Mouse (Mus musculus) activated CD4-positive, CD25-positive, alpha-beta regulatory T cell (primary cell): ENCODE results near the gene Apbb1. TPM values are rescaled to one million over a fixed set of nuclear protein-coding genes. Genes with fewer than 3 reads are reported as not detected.

Experiments
- polyA plus RNA-seq, 2 experiments: library from polyadenylated mRNA; unstranded; fragments of 100-300 nt; shearing (Covaris generic); gene quantifications; one replicate each; pipeline ENCODE4 v1.2.1; 2017

Apbb1 gene
- polyA plus RNA-seq, result 1 to 10 TPM; 1.8 to 10.0 TPM

DNA sequence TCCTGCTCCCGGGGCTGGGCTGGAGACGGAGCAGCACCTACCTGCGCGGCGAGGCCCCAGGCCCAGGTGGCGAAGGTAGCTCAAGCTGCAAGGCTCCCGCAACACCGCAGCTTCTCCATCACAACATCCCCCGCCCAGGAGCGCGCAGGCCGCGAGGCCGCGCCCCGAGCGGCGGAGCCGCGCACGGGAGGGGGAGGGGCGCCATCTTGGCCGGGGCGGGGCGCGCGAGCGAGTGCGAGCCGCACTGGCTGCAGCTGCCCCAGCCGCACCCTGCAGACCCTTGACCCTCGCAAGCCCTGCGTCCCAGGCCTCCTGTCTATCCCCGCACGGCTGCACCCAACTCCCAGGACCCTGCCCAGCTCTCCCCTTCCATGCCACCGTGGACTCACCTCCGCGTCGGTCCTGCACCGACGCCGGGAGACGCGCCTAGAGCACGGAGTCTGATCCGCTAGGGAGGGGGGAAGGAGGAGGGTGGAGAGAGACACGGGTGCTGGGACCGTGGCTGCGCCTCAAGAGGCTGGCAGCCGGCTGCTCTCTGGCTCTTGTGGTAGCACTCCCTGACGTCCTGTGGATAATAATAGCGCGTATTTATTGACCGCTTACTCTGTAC, at the start of gene Apbb1:
TSS of gene Apbb1 (minus strand) at position 560 of the 610 bp plus-strand sequence.

DNA sequence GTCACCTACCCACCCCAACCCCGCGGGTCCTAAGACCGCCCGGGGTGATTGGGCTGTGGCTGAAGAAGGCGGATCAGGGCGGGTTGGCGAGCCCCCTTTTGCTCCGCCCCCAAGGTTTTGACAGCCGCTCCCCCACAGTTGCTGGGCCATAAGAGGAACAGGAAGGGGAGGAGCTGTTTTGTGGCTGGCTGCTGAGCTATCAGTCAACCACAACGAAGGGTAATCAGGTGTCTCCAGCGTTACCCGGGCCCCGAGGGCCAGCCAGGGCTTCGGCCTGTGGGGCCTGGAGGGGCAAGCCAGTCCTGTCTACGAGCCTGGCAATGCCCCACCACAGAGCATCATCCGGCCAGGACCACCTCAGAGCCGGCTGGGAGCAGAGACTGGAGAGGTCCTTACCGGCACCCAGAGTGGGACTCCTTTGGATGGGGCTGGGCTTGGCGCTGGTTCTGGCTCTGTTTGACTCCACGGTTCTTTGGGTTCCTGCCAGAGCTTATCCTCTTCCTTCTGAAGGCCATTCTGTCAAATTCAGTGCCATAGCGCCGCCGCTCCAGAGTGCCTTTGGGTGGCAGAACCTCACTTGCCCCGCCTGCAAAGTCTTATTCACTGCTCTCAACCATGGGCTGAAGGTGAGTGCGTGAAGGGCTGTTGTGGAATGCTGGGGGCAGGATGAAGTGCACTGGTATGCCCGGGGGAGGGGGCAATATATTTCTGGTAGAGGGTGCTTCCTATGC, 27.1 kb downstream of the Apbb1 start, which contains the start of gene Smpd1:
TSS of gene Smpd1 (plus strand) at position 149 of the 731 bp plus-strand sequence.

Other genes starting within 250 kb of the Apbb1 start
- gene Olfr690, start 247.5 kb downstream of the Apbb1 start, polyA plus RNA-seq, result under 1 TPM in 1 of 2 experiments, not detected in 1; 0.09 TPM
- gene Olfr691, start 239.4 kb downstream of the Apbb1 start, polyA plus RNA-seq, result not detected
- gene Olfr692, start 213.4 kb downstream of the Apbb1 start, polyA plus RNA-seq, result not detected
- not detected for gene Gm5901, start 206.6 kb downstream of the Apbb1 start, polyA plus RNA-seq
- gene Fam160a2, start 181.6 kb downstream of the Apbb1 start, polyA plus RNA-seq, result 10 to 100 TPM; 18.2 to 23.4 TPM
- not detected for gene Cnga4, start 177.1 kb downstream of the Apbb1 start, polyA plus RNA-seq
- not detected for gene Cckbr, start 155.9 kb downstream of the Apbb1 start, polyA plus RNA-seq
- gene Cavin3, start 99.4 kb downstream of the Apbb1 start, polyA plus RNA-seq, result under 1 TPM in 1 of 2 experiments, not detected in 1; 0.31 TPM
- gene Smpd1, start 27.3 kb downstream of the Apbb1 start, polyA plus RNA-seq, result 10 to 100 TPM; 31.7 to 63.8 TPM
- gene Hpx, start 18.5 kb upstream of the Apbb1 start, polyA plus RNA-seq, result under 1 TPM; 0.21 to 0.29 TPM
- gene Trim3, start 51.9 kb upstream of the Apbb1 start, polyA plus RNA-seq, result 1 to 10 TPM; 6.8 to 8.5 TPM
- 100 to 1,000 TPM; 220 to 263 TPM for gene Timm10b, start 58.4 kb upstream of the Apbb1 start, polyA plus RNA-seq
- gene Arfip2, start 58.8 kb upstream of the Apbb1 start, polyA plus RNA-seq, result 10 to 100 TPM; 19.6 to 26.2 TPM
- gene Gm45799, start 58.9 kb upstream of the Apbb1 start, polyA plus RNA-seq, result 10 to 100 TPM; 10.1 to 13.8 TPM
- gene Dnhd1, start 69.2 kb upstream of the Apbb1 start, polyA plus RNA-seq, result 1 to 10 TPM; 1.4 to 1.7 TPM
- gene Ilk, start 154.9 kb upstream of the Apbb1 start, polyA plus RNA-seq, result 100 to 1,000 TPM; 196 to 202 TPM
- 10 to 100 TPM; 30.5 to 34.8 TPM for gene Rrp8, start 155.7 kb upstream of the Apbb1 start, polyA plus RNA-seq
- 100 to 1,000 TPM; 367 to 382 TPM for gene Taf10, start 162.7 kb upstream of the Apbb1 start, polyA plus RNA-seq
- gene Tpp1, start 170.6 kb upstream of the Apbb1 start, polyA plus RNA-seq, result 100 to 1,000 TPM; 102 to 109 TPM
- gene Dchs1, start 206.0 kb upstream of the Apbb1 start, polyA plus RNA-seq, result under 1 TPM in 1 of 2 experiments, not detected in 1; 0.14 TPM
- 100 to 1,000 TPM; 118 to 182 TPM for gene Mrpl17, start 229.4 kb upstream of the Apbb1 start, polyA plus RNA-seq